Mouse (Mus musculus) embryonic facial prominence, embryonic 15.5 days (tissue): ENCODE measurements around the gene Ttc23. TPM values are rescaled to one million over a fixed set of nuclear protein-coding genes. Genes with fewer than 3 reads are reported as not detected.

ENCODE experiments used
- ATAC-seq: fragments of 200-750 bp; cut with Nextera tagmentation; 2 replicates; pipeline ENCODE4 v1.8.0; 2017; ENCODE audit warnings: low read depth, moderate TSS enrichment; ENCODE audit not compliant: insufficient number of reproducible peaks, low FRiP score, low TSS enrichment
- H3K27ac ChIP-seq: fragments of 300-500 bp; sonication (generic); replicated peaks from 2 replicates; pipeline ENCODE4 v1.5.1; 2015; ENCODE audit warnings: mild to moderate bottlenecking, inconsistent platforms
- H3K27me3 ChIP-seq: fragments of 300-500 bp; sonication (generic); 2 replicates; pipeline ENCODE4 v1.6.1; 2015; ENCODE audit warnings: inconsistent platforms
- H3K36me3 ChIP-seq: fragments of 300-500 bp; sonication (generic); 2 replicates; pipeline ENCODE4 v1.6.1; 2015; ENCODE audit warnings: mild to moderate bottlenecking, inconsistent platforms
- H3K4me1 ChIP-seq: fragments of 300-500 bp; sonication (generic); 2 replicates; pipeline ENCODE4 v1.6.1; 2015; ENCODE audit warnings: inconsistent platforms
- H3K4me2 ChIP-seq: fragments of 300-500 bp; sonication (generic); replicated peaks from 2 replicates; pipeline ENCODE4 v1.6.1; 2015; ENCODE audit warnings: mild to moderate bottlenecking, inconsistent platforms
- H3K4me3 ChIP-seq: fragments of 300-500 bp; sonication (generic); replicated peaks from 2 replicates; pipeline ENCODE4 v1.5.1; 2015; ENCODE audit warnings: mild to moderate bottlenecking, inconsistent platforms
- H3K9ac ChIP-seq: fragments of 300-500 bp; sonication (generic); 2 replicates; pipeline ENCODE4 v1.6.1; 2015; ENCODE audit warnings: inconsistent platforms
- H3K9me3 ChIP-seq: fragments of 300-500 bp; sonication (generic); replicated peaks from 2 replicates; pipeline ENCODE4 v1.6.1; 2016; ENCODE audit warnings: inconsistent platforms
- WGBS: fragments of 180-500 bp; shearing (Covaris S2); methylation state at CpG from one replicate; pipeline ENCODE4 v1.1.7; 2015; 5-methylcytosine and 5-hydroxymethylcytosine counted together
- polyA plus RNA-seq: library from polyadenylated mRNA; unstranded; fragments of >200 nt; fragmentation: Nextera tagmentation; extraction: Ambion mirVana; gene quantifications from 2 replicates; pipeline ENCODE4 v1.2.1, GENCODE M21; 2015

Ttc23 gene
- polyA plus RNA-seq, 1 experiment from 2014 or later: 29.8 TPM

GRCm38 (mm10) chr7:67619836-67620235, 27.4 kb upstream of the Ttc23 start:
- Histone ChIP-seq H3K36me3 (no peaks in the 10 kb centered on the region), H3K9me3 (no peaks in the 10 kb centered on the region), H3K4me1 (0 out of 2 replicates have a peak, but pooled peaks cover 8% of the 10 kb centered on the region), H3K4me3 (no peak overlapping the region), H3K27ac (no peak overlapping the region), H3K9ac (no peak overlapping the region), H3K27me3 (no peaks in the 10 kb centered on the region), H3K4me2 (no peak overlapping the region)
- ATAC-seq: no peak
- 47% methylated on average over 4 of the region's 4 CpGs for WGBS

GRCm38 (mm10) chr7:67622151-67622550, 25.1 kb upstream of the Ttc23 start:
- no peak overlapping the region for H3K9ac ChIP-seq
- H3K36me3 ChIP-seq: 0 out of 2 replicates have a peak, but pooled peaks cover 4% of the 10 kb centered on the region
- no peaks in the 10 kb centered on the region for H3K27me3 ChIP-seq
- H3K4me3 ChIP-seq: no peak overlapping the region
- no peak for ATAC-seq
- no peaks in the 10 kb centered on the region for H3K9me3 ChIP-seq
- WGBS: 41% methylated on average over 3 of the region's 3 CpGs
- no peak overlapping the region for H3K4me2 ChIP-seq
- no peak overlapping the region for H3K27ac ChIP-seq
- H3K4me1 ChIP-seq: 0 out of 2 replicates have a peak, but pooled peaks cover 5% of the 10 kb centered on the region

GRCm38 (mm10) chr7:67626671-67627070, 20.5 kb upstream of the Ttc23 start:
- Histone ChIP-seq H3K36me3 (0 out of 2 replicates have a peak, but pooled peaks cover 4% of the 10 kb centered on the region), H3K9me3 (no peaks in the 10 kb centered on the region), H3K27ac (no peak overlapping the region), H3K9ac (no peak overlapping the region), H3K4me1 (peaks cover 5% of the 10 kb centered on the region), H3K27me3 (no peaks in the 10 kb centered on the region), H3K4me3 (no peak overlapping the region), H3K4me2 (no peak overlapping the region)
- no peak for ATAC-seq
- WGBS: 87% methylated on average over 5 of the region's 5 CpGs

GRCm38 (mm10) chr7:67629681-67630080, 17.5 kb upstream of the Ttc23 start:
- Histone ChIP-seq H3K36me3 (0 out of 2 replicates have a peak, but pooled peaks cover 4% of the 10 kb centered on the region), H3K27ac (no peak overlapping the region), H3K9ac (no peak overlapping the region), H3K4me1 (peaks cover 5% of the 10 kb centered on the region), H3K9me3 (no peaks in the 10 kb centered on the region), H3K4me3 (no peak overlapping the region), H3K4me2 (no peak overlapping the region), H3K27me3 (no peaks in the 10 kb centered on the region)
- ATAC-seq: no peak
- WGBS: 57% methylated on average over 5 of the region's 5 CpGs

GRCm38 (mm10) chr7:67630817-67631216, 16.4 kb upstream of the Ttc23 start:
- no peak overlapping the region for H3K9ac ChIP-seq
- 10% methylated on average over 2 of the region's 2 CpGs for WGBS
- no peak overlapping the region for H3K4me3 ChIP-seq
- H3K27me3 ChIP-seq: no peaks in the 10 kb centered on the region
- H3K36me3 ChIP-seq: 0 out of 2 replicates have a peak, but pooled peaks cover 4% of the 10 kb centered on the region
- peaks cover 5% of the 10 kb centered on the region for H3K4me1 ChIP-seq
- ATAC-seq: peak; percentile 34; the same call in 1 of the 2 replicates
- no peaks in the 10 kb centered on the region for H3K9me3 ChIP-seq
- 0 out of 2 replicates have a peak overlapping the region, but pooled peaks have one; percentile 3 for H3K27ac ChIP-seq
- H3K4me2 ChIP-seq: no peak overlapping the region

- H3K9me3 ChIP-seq: no peaks in the 10 kb centered on the region
- peaks cover 5% of the 10 kb centered on the region for H3K4me1 ChIP-seq
- no peak overlapping the region for H3K4me2 ChIP-seq
- H3K9ac ChIP-seq: no peak overlapping the region
- 81% methylated on average over 5 of the region's 5 CpGs for WGBS
- ATAC-seq: no peak
- H3K4me3 ChIP-seq: no peak overlapping the region
- H3K27ac ChIP-seq: no peak overlapping the region
- no peaks in the 10 kb centered on the region for H3K27me3 ChIP-seq
- no peaks in the 10 kb centered on the region for H3K36me3 ChIP-seq
Measured at GRCm38 (mm10) chr7:67632380-67632779, 14.8 kb upstream of the Ttc23 start.

GRCm38 (mm10) chr7:67634210-67634609, 13.0 kb upstream of the Ttc23 start:
- Histone ChIP-seq H3K36me3 (peaks cover 3% of the 10 kb centered on the region; the same call in 1 of the 2 replicates), H3K9me3 (no peaks in the 10 kb centered on the region), H3K4me1 (peaks cover 5% of the 10 kb centered on the region), H3K27me3 (no peaks in the 10 kb centered on the region), H3K9ac (no peak overlapping the region), H3K4me2 (no peak overlapping the region), H3K27ac (no peak overlapping the region), H3K4me3 (no peak overlapping the region)
- 92% methylated on average over 3 of the region's 3 CpGs for WGBS
- ATAC-seq: no peak

GRCm38 (mm10) chr7:67636161-67636560, 11.0 kb upstream of the Ttc23 start:
- Histone ChIP-seq H3K27me3 (no peaks in the 10 kb centered on the region), H3K4me3 (no peak overlapping the region), H3K9ac (no peak overlapping the region), H3K27ac (no peak overlapping the region), H3K9me3 (no peaks in the 10 kb centered on the region), H3K4me1 (no peaks in the 10 kb centered on the region), H3K36me3 (peaks cover 3% of the 10 kb centered on the region; the same call in 1 of the 2 replicates), H3K4me2 (no peak overlapping the region)
- WGBS: 58% methylated on average over 2 of the region's 2 CpGs
- ATAC-seq: no peak

- ATAC-seq: no peak
- peaks cover under 1% of the 10 kb centered on the region for H3K4me1 ChIP-seq
- WGBS: 80% methylated on average over 3 of the region's 3 CpGs
Measured at GRCm38 (mm10) chr7:67639006-67639405, 8.2 kb upstream of the Ttc23 start.

GRCm38 (mm10) chr7:67642955-67643354, 4.3 kb upstream of the Ttc23 start:
- no peak overlapping the region for H3K4me3 ChIP-seq
- no peaks in the 10 kb centered on the region for H3K9me3 ChIP-seq
- H3K27me3 ChIP-seq: no peaks in the 10 kb centered on the region
- ATAC-seq: no peak
- no peak overlapping the region for H3K27ac ChIP-seq
- no peak overlapping the region for H3K9ac ChIP-seq
- peaks cover 10% of the 10 kb centered on the region for H3K4me1 ChIP-seq
- 88% methylated on average over 9 of the region's 9 CpGs for WGBS
- H3K36me3 ChIP-seq: no peaks in the 10 kb centered on the region
- no peak overlapping the region for H3K4me2 ChIP-seq

More at GRCm38 (mm10) chr7:67639006-67639405, 8.2 kb upstream of the Ttc23 start:
- H3K4me3 ChIP-seq: no peak overlapping the region
- no peak overlapping the region for H3K9ac ChIP-seq
- H3K36me3 ChIP-seq: peaks cover 3% of the 10 kb centered on the region; the same call in 1 of the 2 replicates
- H3K9me3 ChIP-seq: no peaks in the 10 kb centered on the region
- no peak overlapping the region for H3K4me2 ChIP-seq
- H3K27ac ChIP-seq: no peak overlapping the region
- no peaks in the 10 kb centered on the region for H3K27me3 ChIP-seq

- ATAC-seq: no peak
- no peaks in the 10 kb centered on the region for H3K36me3 ChIP-seq
- no peaks in the 10 kb centered on the region for H3K27me3 ChIP-seq
- H3K9me3 ChIP-seq: no peaks in the 10 kb centered on the region
- peak overlapping the region; percentile 52 for H3K4me2 ChIP-seq
- peak overlapping the region; percentile 60; the same call in 1 of the 2 replicates for H3K9ac ChIP-seq
- peak overlapping the region; percentile 82 for H3K4me3 ChIP-seq
- WGBS: 25% methylated on average over 8 of the region's 8 CpGs
- H3K4me1 ChIP-seq: peaks cover 21% of the 10 kb centered on the region
- no peak overlapping the region for H3K27ac ChIP-seq
Measured at GRCm38 (mm10) chr7:67644291-67644690, 2.9 kb upstream of the Ttc23 start.
